Mouse (Mus musculus): ENCODE measurements around the gene Gatc.

The Gatc gene

GRCm38 (mm10) chr5:115284735-115285134, 56.2 kb downstream of the Gatc start:
- no peaks in the 10 kb centered on the region for H3K9me3 ChIP-seq (ENCODE audit: low read length)
- H3K4me1 ChIP-seq (replicated peaks; ENCODE audit: low read depth, low read length) = peaks cover 18% of the 10 kb centered on the region
- H3K27me3 ChIP-seq (ENCODE audit: insufficient read depth, low read length) = no peaks in the 10 kb centered on the region
- no peak for TF ChIP-seq NANOG (IDR thresholded peaks at IDR 0.05; ENCODE audit: borderline replicate concordance, low read length)
- no peak for TF ChIP-seq CTCF (conservative IDR thresholded peaks at IDR 0.05; ENCODE audit: low read length)
- no peak for TF ChIP-seq POU5F1 (IDR thresholded peaks at IDR 0.05; ENCODE audit: borderline replicate concordance, low read length)
- peaks cover 64% of the 10 kb centered on the region for H3K36me3 ChIP-seq (ENCODE audit: insufficient read depth, low read length)
- H3K4me3 ChIP-seq (replicated peaks; ENCODE audit: low read length) = no peak overlapping the region
